Mouse (Mus musculus) liver, embryonic 16.5 days (tissue): ENCODE data around the gene Ptpra. TPM values are rescaled to one million over a fixed set of nuclear protein-coding genes. Genes with fewer than 3 reads are reported as not detected.

Source experiments
- ATAC-seq: fragments of 200-750 bp; cut with Nextera tagmentation; 2 replicates; pipeline ENCODE4 v1.8.0; 2017; ENCODE audit warnings: low read depth, mild to moderate bottlenecking, moderate number of reproducible peaks, moderate library complexity
- H3K27ac ChIP-seq: fragments of 300-500 bp; sonication (generic); 2 replicates; pipeline ENCODE4 v1.5.1; 2014; ENCODE audit warnings: mild to moderate bottlenecking, low read length
- H3K27me3 ChIP-seq: fragments of 300-500 bp; sonication (generic); 2 replicates; pipeline ENCODE4 v1.6.1; 2014; ENCODE audit warnings: low read depth, low read length, mixed read lengths; ENCODE audit not compliant: control insufficient read depth, insufficient read depth
- H3K36me3 ChIP-seq: fragments of 300-500 bp; sonication (generic); 2 replicates; pipeline ENCODE4 v1.6.1; 2014; ENCODE audit warnings: mild to moderate bottlenecking; ENCODE audit not compliant: control insufficient read depth, insufficient read depth
- H3K4me1 ChIP-seq: fragments of 300-500 bp; sonication (generic); 2 replicates; pipeline ENCODE4 v1.6.1; 2014; ENCODE audit warnings: low read depth, low read length, mixed read lengths; ENCODE audit not compliant: control insufficient read depth
- H3K4me2 ChIP-seq: fragments of 300-500 bp; sonication (generic); 2 replicates; pipeline ENCODE4 v1.6.1; 2014; ENCODE audit warnings: low read depth, low read length, mixed read lengths
- H3K4me3 ChIP-seq: fragments of 300-500 bp; sonication (generic); 2 replicates; pipeline ENCODE4 v1.5.1; 2014; ENCODE audit warnings: low read depth, mild to moderate bottlenecking, low read length
- H3K9ac ChIP-seq: fragments of 300-500 bp; sonication (generic); 2 replicates; pipeline ENCODE4 v1.6.1; 2014; ENCODE audit warnings: low read depth, low read length
- H3K9me3 ChIP-seq: fragments of 300-500 bp; sonication (generic); replicated peaks from 2 replicates; pipeline ENCODE4 v1.6.1; 2016; ENCODE audit warnings: low read length; ENCODE audit not compliant: control insufficient read depth
- WGBS: fragments of 180-500 bp; shearing (Covaris S2); extraction: QIAGEN DNeasy Blood & Tissue Kit; methylation state at CpG from one replicate; pipeline ENCODE4 v1.1.7; 2014; ENCODE audit not compliant: insufficient replicate concordance; 5-methylcytosine and 5-hydroxymethylcytosine counted together
- polyA plus RNA-seq: library from polyadenylated mRNA; unstranded; fragments of >200 nt; fragmentation: Nextera tagmentation; extraction: Ambion mirVana; gene quantifications from 2 replicates; pipeline ENCODE4 v1.2.1, GENCODE M21; 2015

The Ptpra gene
- polyA plus RNA-seq, 1 experiment from 2014 or later: 29.6 TPM

- ATAC-seq: no peak
- H3K27me3 ChIP-seq: peaks cover 50% of the 10 kb centered on the region
Observed at GRCm38 (mm10) chr2:130582552-130582951, 132.5 kb downstream of the Ptpra start, which contains the start of gene Avp. Gene Avp (minus strand): TSS chr2:130582554.

GRCm38 (mm10) chr2:130583902-130584560 lies 134.0 kb downstream of the Ptpra start:
- Histone ChIP-seq H3K27me3 (peaks cover 35% of the 10 kb centered on the region), H3K9ac (no peak overlapping the region), H3K9me3 (no peaks in the 10 kb centered on the region), H3K36me3 (no peaks in the 10 kb centered on the region), H3K4me2 (no peak overlapping the region), H3K4me1 (no peaks in the 10 kb centered on the region), H3K4me3 (no peak overlapping the region), H3K27ac (no peak overlapping the region)
- WGBS: 60% methylated on average over 10 of the region's 10 CpGs
- no peak for ATAC-seq

More at GRCm38 (mm10) chr2:130582552-130582951, 132.5 kb downstream of the Ptpra start, which contains the start of gene Avp:
- Histone ChIP-seq H3K4me1 (peaks cover 3% of the 10 kb centered on the region), H3K4me2 (no peak within 1 kb of the TSS), H3K9me3 (no peaks in the 10 kb centered on the region), H3K36me3 (no peaks in the 10 kb centered on the region), H3K27ac (no peak within 1 kb of the TSS), H3K9ac (no peak within 1 kb of the TSS), H3K4me3 (no peak within 1 kb of the TSS)
- WGBS: 33% methylated on average over 10 of the region's 10 CpGs

GRCm38 (mm10) chr2:130586016-130586415 lies 135.9 kb downstream of the Ptpra start:
- Histone ChIP-seq H3K4me1 (no peaks in the 10 kb centered on the region), H3K4me3 (no peak overlapping the region), H3K9me3 (no peaks in the 10 kb centered on the region), H3K4me2 (no peak overlapping the region), H3K27ac (no peak overlapping the region), H3K27me3 (peaks cover 15% of the 10 kb centered on the region), H3K9ac (no peak overlapping the region), H3K36me3 (no peaks in the 10 kb centered on the region)
- ATAC-seq: no peak
- WGBS: 61% methylated on average over 6 of the region's 6 CpGs

- H3K27ac ChIP-seq: no peak overlapping the region
- H3K36me3 ChIP-seq: no peaks in the 10 kb centered on the region
- WGBS: 30% methylated on average over 2 of the region's 2 CpGs
- H3K27me3 ChIP-seq: no peaks in the 10 kb centered on the region
- no peak overlapping the region for H3K4me2 ChIP-seq
- no peak overlapping the region for H3K9ac ChIP-seq
- no peaks in the 10 kb centered on the region for H3K9me3 ChIP-seq
- no peak for ATAC-seq
- H3K4me1 ChIP-seq: no peaks in the 10 kb centered on the region
- no peak overlapping the region for H3K4me3 ChIP-seq
Observed at GRCm38 (mm10) chr2:130588373-130588772, 138.3 kb downstream of the Ptpra start.

GRCm38 (mm10) chr2:130589157-130589556 lies 139.1 kb downstream of the Ptpra start:
- no peak for ATAC-seq
- Histone ChIP-seq H3K9ac (no peak overlapping the region), H3K36me3 (no peaks in the 10 kb centered on the region), H3K27me3 (no peaks in the 10 kb centered on the region), H3K4me3 (no peak overlapping the region), H3K27ac (no peak overlapping the region), H3K4me1 (no peaks in the 10 kb centered on the region), H3K9me3 (no peaks in the 10 kb centered on the region), H3K4me2 (no peak overlapping the region)
- 72% methylated on average over 4 of the region's 4 CpGs for WGBS

- Histone ChIP-seq H3K27ac (no peak overlapping the region), H3K4me1 (no peaks in the 10 kb centered on the region), H3K9ac (no peak overlapping the region), H3K27me3 (no peaks in the 10 kb centered on the region), H3K4me3 (no peak overlapping the region), H3K36me3 (no peaks in the 10 kb centered on the region), H3K9me3 (no peaks in the 10 kb centered on the region), H3K4me2 (no peak overlapping the region)
- WGBS: 69% methylated on average over 2 of the region's 2 CpGs
- ATAC-seq: no peak
Observed at GRCm38 (mm10) chr2:130589761-130590160, 139.7 kb downstream of the Ptpra start.

- Histone ChIP-seq H3K36me3 (peaks cover 3% of the 10 kb centered on the region; the same call in 1 of the 2 replicates), H3K4me1 (no peaks in the 10 kb centered on the region), H3K9ac (no peak overlapping the region), H3K27me3 (no peaks in the 10 kb centered on the region), H3K9me3 (no peaks in the 10 kb centered on the region), H3K4me3 (no peak overlapping the region), H3K27ac (no peak overlapping the region), H3K4me2 (no peak overlapping the region)
- ATAC-seq: no peak
- 58% methylated on average over 2 of the region's 2 CpGs for WGBS
Observed at GRCm38 (mm10) chr2:130591016-130591415, 140.9 kb downstream of the Ptpra start.

- Histone ChIP-seq H3K9me3 (no peaks in the 10 kb centered on the region), H3K4me3 (no peak overlapping the region), H3K27me3 (no peaks in the 10 kb centered on the region), H3K36me3 (peaks cover 10% of the 10 kb centered on the region), H3K9ac (no peak overlapping the region), H3K4me2 (no peak overlapping the region), H3K4me1 (no peaks in the 10 kb centered on the region), H3K27ac (no peak overlapping the region)
- WGBS: 50% methylated on average over 1 of the region's 1 CpGs
- no peak for ATAC-seq
Observed at GRCm38 (mm10) chr2:130595596-130595995, 145.5 kb downstream of the Ptpra start.

- Histone ChIP-seq H3K27ac (no peak overlapping the region), H3K4me2 (no peak overlapping the region), H3K36me3 (peaks cover 10% of the 10 kb centered on the region), H3K4me1 (no peaks in the 10 kb centered on the region), H3K9me3 (no peaks in the 10 kb centered on the region), H3K4me3 (no peak overlapping the region), H3K9ac (no peak overlapping the region), H3K27me3 (no peaks in the 10 kb centered on the region)
- WGBS: 30% methylated on average over 1 of the region's 1 CpGs
- ATAC-seq: no peak
Observed at GRCm38 (mm10) chr2:130597601-130598010, 147.5 kb downstream of the Ptpra start.
